Mouse (Mus musculus): ENCODE data around the gene Syt9. TPM values are rescaled to one million over a fixed set of nuclear protein-coding genes. Genes with fewer than 3 reads are reported as not detected.

Syt9 gene
- polyA plus RNA-seq, 1 experiment from 2014 or later = 3.0 TPM

GRCm38 (mm10) chr7:107392749-107393148, 22.2 kb downstream of the Syt9 start:
- H3K4me2 ChIP-seq (replicated peaks) = no peak overlapping the region
- no peaks in the 10 kb centered on the region for H3K4me1 ChIP-seq
- no peaks in the 10 kb centered on the region for H3K9me3 ChIP-seq
- H3K4me3 ChIP-seq = no peak overlapping the region
- H3K27me3 ChIP-seq = no peaks in the 10 kb centered on the region
- no peak overlapping the region for H3K9ac ChIP-seq
- H3K36me3 ChIP-seq = no peaks in the 10 kb centered on the region
- ATAC-seq (ENCODE audit: low FRiP score, low read depth) = no peak
- 78% methylated on average over 2 of the region's 2 CpGs for WGBS
- H3K27ac ChIP-seq = no peak overlapping the region

GRCm38 (mm10) chr7:107400061-107400799, 29.7 kb downstream of the Syt9 start:
- no peak for ATAC-seq (ENCODE audit: low FRiP score, low read depth)
- Histone ChIP-seq H3K4me1 (no peaks in the 10 kb centered on the region), H3K9ac (no peak overlapping the region), H3K27me3 (no peaks in the 10 kb centered on the region), H3K4me3 (no peak overlapping the region), H3K9me3 (no peaks in the 10 kb centered on the region), H3K4me2 (replicated peaks) (no peak overlapping the region), H3K27ac (no peak overlapping the region), H3K36me3 (no peaks in the 10 kb centered on the region)
- WGBS = 88% methylated on average over 15 of the region's 15 CpGs

- Histone ChIP-seq H3K9me3 (no peaks in the 10 kb centered on the region), H3K9ac (no peak overlapping the region), H3K27me3 (no peaks in the 10 kb centered on the region), H3K4me3 (no peak overlapping the region), H3K27ac (no peak overlapping the region), H3K4me2 (replicated peaks) (no peak overlapping the region), H3K36me3 (no peaks in the 10 kb centered on the region), H3K4me1 (no peaks in the 10 kb centered on the region)
- no peak for ATAC-seq (ENCODE audit: low FRiP score, low read depth)
- WGBS = 78% methylated on average over 3 of the region's 3 CpGs
These were observed 32.7 kb downstream of the Syt9 start for GRCm38 (mm10) chr7:107403261-107403660.

GRCm38 (mm10) chr7:107414928-107415327, 44.4 kb downstream of the Syt9 start:
- H3K36me3 ChIP-seq = no peaks in the 10 kb centered on the region
- H3K9me3 ChIP-seq = no peaks in the 10 kb centered on the region; the same call in 1 of the 2 replicates
- no peak overlapping the region for H3K9ac ChIP-seq
- no peak overlapping the region for H3K4me3 ChIP-seq
- no peaks in the 10 kb centered on the region for H3K27me3 ChIP-seq
- no peak for ATAC-seq (ENCODE audit: low FRiP score, low read depth)
- 84% methylated on average over 6 of the region's 6 CpGs for WGBS
- no peak overlapping the region for H3K4me2 ChIP-seq (replicated peaks)
- no peak overlapping the region for H3K27ac ChIP-seq
- peaks cover 3% of the 10 kb centered on the region; the same call in 1 of the 2 replicates for H3K4me1 ChIP-seq

GRCm38 (mm10) chr7:107417043-107417850, 46.7 kb downstream of the Syt9 start:
- H3K27me3 ChIP-seq = no peaks in the 10 kb centered on the region

GRCm38 (mm10) chr7:107437381-107437780, 66.9 kb downstream of the Syt9 start:
- ATAC-seq (ENCODE audit: low FRiP score, low read depth) = no peak
- Histone ChIP-seq H3K36me3 (no peaks in the 10 kb centered on the region), H3K9me3 (no peaks in the 10 kb centered on the region), H3K27ac (no peak overlapping the region), H3K4me2 (replicated peaks) (no peak overlapping the region), H3K27me3 (no peaks in the 10 kb centered on the region), H3K4me1 (no peaks in the 10 kb centered on the region), H3K4me3 (no peak overlapping the region), H3K9ac (no peak overlapping the region)
- 86% methylated on average over 3 of the region's 3 CpGs for WGBS

More at GRCm38 (mm10) chr7:107417043-107417850, 46.7 kb downstream of the Syt9 start:
- Histone ChIP-seq H3K27ac (no peak overlapping the region), H3K4me2 (replicated peaks) (no peak overlapping the region), H3K4me3 (no peak overlapping the region), H3K9me3 (no peaks in the 10 kb centered on the region; the same call in 1 of the 2 replicates), H3K36me3 (no peaks in the 10 kb centered on the region), H3K9ac (no peak overlapping the region), H3K4me1 (peaks cover 3% of the 10 kb centered on the region; the same call in 1 of the 2 replicates)
- WGBS = 45% methylated on average over 3 of the region's 3 CpGs
- ATAC-seq (ENCODE audit: low FRiP score, low read depth) = peak; percentile 33; the same call in 1 of the 2 replicates

GRCm38 (mm10) chr7:107444579-107444978, 74.1 kb downstream of the Syt9 start:
- no peak for ATAC-seq (ENCODE audit: low FRiP score, low read depth)
- H3K27ac ChIP-seq = no peak overlapping the region
- no peaks in the 10 kb centered on the region for H3K27me3 ChIP-seq
- H3K9me3 ChIP-seq = no peaks in the 10 kb centered on the region
- H3K9ac ChIP-seq = no peak overlapping the region
- no peak overlapping the region for H3K4me2 ChIP-seq (replicated peaks)
- H3K4me3 ChIP-seq = no peak overlapping the region
- no peaks in the 10 kb centered on the region for H3K4me1 ChIP-seq
- no peaks in the 10 kb centered on the region for H3K36me3 ChIP-seq

- Histone ChIP-seq H3K4me1 (no peaks in the 10 kb centered on the region), H3K27ac (no peak overlapping the region), H3K9me3 (no peaks in the 10 kb centered on the region), H3K36me3 (no peaks in the 10 kb centered on the region), H3K4me2 (replicated peaks) (no peak overlapping the region), H3K4me3 (no peak overlapping the region), H3K9ac (no peak overlapping the region), H3K27me3 (no peaks in the 10 kb centered on the region)
- no peak for ATAC-seq (ENCODE audit: low FRiP score, low read depth)
- WGBS = 65% methylated on average over 2 of the region's 2 CpGs
These were observed 84.1 kb downstream of the Syt9 start for GRCm38 (mm10) chr7:107454660-107455059.

- Histone ChIP-seq H3K4me3 (no peak overlapping the region), H3K27me3 (no peaks in the 10 kb centered on the region), H3K36me3 (no peaks in the 10 kb centered on the region), H3K27ac (no peak overlapping the region), H3K9me3 (no peaks in the 10 kb centered on the region), H3K9ac (no peak overlapping the region), H3K4me2 (replicated peaks) (no peak overlapping the region), H3K4me1 (no peaks in the 10 kb centered on the region)
- 67% methylated on average over 5 of the region's 5 CpGs for WGBS
- no peak for ATAC-seq (ENCODE audit: low FRiP score, low read depth)
These were observed 84.6 kb downstream of the Syt9 start for GRCm38 (mm10) chr7:107455118-107455521.

GRCm38 (mm10) chr7:107461167-107461566, 90.6 kb downstream of the Syt9 start:
- H3K27ac ChIP-seq = no peak overlapping the region
- no peak overlapping the region for H3K4me2 ChIP-seq (replicated peaks)
- no peaks in the 10 kb centered on the region for H3K9me3 ChIP-seq
- 89% methylated on average over 4 of the region's 4 CpGs for WGBS
- H3K4me3 ChIP-seq = no peak overlapping the region
- peaks cover 3% of the 10 kb centered on the region; the same call in 1 of the 2 replicates for H3K4me1 ChIP-seq
- no peaks in the 10 kb centered on the region for H3K27me3 ChIP-seq
- no peak overlapping the region for H3K9ac ChIP-seq
- ATAC-seq (ENCODE audit: low FRiP score, low read depth) = no peak
- H3K36me3 ChIP-seq = no peaks in the 10 kb centered on the region

- Histone ChIP-seq H3K27ac (no peak overlapping the region), H3K27me3 (no peaks in the 10 kb centered on the region), H3K4me2 (replicated peaks) (no peak overlapping the region), H3K4me3 (no peak overlapping the region), H3K9me3 (no peaks in the 10 kb centered on the region), H3K4me1 (peaks cover 3% of the 10 kb centered on the region; the same call in 1 of the 2 replicates), H3K9ac (no peak overlapping the region), H3K36me3 (no peaks in the 10 kb centered on the region)
- ATAC-seq (ENCODE audit: low FRiP score, low read depth) = no peak
- WGBS = 50% methylated on average over 1 of the region's 1 CpGs
These were observed 91.3 kb downstream of the Syt9 start for GRCm38 (mm10) chr7:107461699-107462440.

- WGBS = 22% methylated on average over 3 of the region's 3 CpGs
- Histone ChIP-seq H3K4me2 (replicated peaks) (no peak overlapping the region), H3K27me3 (no peaks in the 10 kb centered on the region), H3K36me3 (no peaks in the 10 kb centered on the region), H3K4me1 (peaks cover 3% of the 10 kb centered on the region; the same call in 1 of the 2 replicates), H3K9ac (no peak overlapping the region), H3K27ac (no peak overlapping the region), H3K4me3 (no peak overlapping the region), H3K9me3 (no peaks in the 10 kb centered on the region)
- no peak for ATAC-seq (ENCODE audit: low FRiP score, low read depth)
These were observed 92.4 kb downstream of the Syt9 start for GRCm38 (mm10) chr7:107462962-107463361.
